ENCODE assay signal across 9 mouse cellular contexts in the genomic region with DNA sequence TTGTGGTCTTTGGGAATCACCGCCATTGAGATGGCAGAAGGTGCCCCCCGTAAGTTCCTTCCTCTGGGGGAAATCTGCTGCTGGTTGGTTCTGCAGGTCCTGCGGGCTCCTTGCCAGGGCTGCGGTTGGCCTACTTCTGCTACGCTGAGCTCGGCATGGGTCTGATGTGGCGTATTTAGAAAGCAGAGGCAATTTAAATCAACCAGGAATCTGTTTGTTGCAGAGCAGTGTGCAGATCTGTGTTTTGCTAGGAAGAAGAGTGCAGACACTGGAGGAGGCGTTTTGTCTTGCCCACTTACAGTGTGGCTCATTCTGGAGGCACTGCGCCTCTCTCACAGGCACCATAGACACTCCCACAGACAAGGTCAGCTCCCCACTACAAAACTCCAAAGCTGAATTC.
DNase-seq lines count a peak whose midpoint lies in the region; ATAC-seq and TF ChIP-seq lines count a peak whose summit lies in the region.
"Had no signal": no experiment of that assay in that cellular context is flagged by ENCODE, and none has a peak within 500 bp of the region (broad histone marks: within the 10 kb centered on the region; RNA-seq: fewer than 3 reads in every experiment).

No protein-coding gene starts in this region.

- no peaks in the 10 kb centered on the region for H3K9me3 ChIP-seq in hindbrain, embryonic 15.5 days
- no peaks in the 10 kb centered on the region for H3K9me3 ChIP-seq in hindbrain, embryonic 12.5 days (replicated peaks)
- no peaks in the 10 kb centered on the region for H3K9me3 ChIP-seq in neural tube, embryonic 15.5 days (replicated peaks)
- H3K9me3 ChIP-seq: liver, embryonic 12.5 days had no signal

- no peak for ATAC-seq in hindbrain, embryonic 15.5 days (ENCODE audit: low FRiP score, low read depth)
- ATAC-seq in hindbrain, embryonic 12.5 days (ENCODE audit: low FRiP score), result no peak
- ATAC-seq in neural tube, embryonic 15.5 days (ENCODE audit: low FRiP score), result no peak
- ATAC-seq: liver, embryonic 12.5 days had no signal

- TF ChIP-seq POLR2A in lung, adult 2 months (IDR thresholded peaks at IDR 0.05; ENCODE audit: borderline replicate concordance, extremely low read depth, low read depth, low read length), result no peak

- H3K27ac ChIP-seq in hindbrain, embryonic 15.5 days (replicated peaks), result peak overlapping the region; percentile 59
- H3K27ac ChIP-seq in hindbrain, embryonic 12.5 days, result no peak overlapping the region
- peak overlapping the region; percentile 54 for H3K27ac ChIP-seq in neural tube, embryonic 15.5 days (replicated peaks)
- H3K27ac ChIP-seq: liver, embryonic 12.5 days had no signal

- 56% methylated on average over 9 of the region's 9 CpGs for WGBS in hindbrain, embryonic 15.5 days
- WGBS in hindbrain, embryonic 12.5 days, result 89% methylated on average over 9 of the region's 9 CpGs
- WGBS in neural tube, embryonic 15.5 days, result 54% methylated on average over 9 of the region's 9 CpGs
- WGBS in lung, adult 2 months, result 75% methylated on average over 9 of the region's 9 CpGs

- intact Hi-C loops in gastrocnemius, postnatal 14 days (cut with DNase I; ENCODE audit: low total_unique reads), result no loop called here

- no peaks in the 10 kb centered on the region for H3K27me3 ChIP-seq in hindbrain, embryonic 15.5 days
- no peaks in the 10 kb centered on the region for H3K27me3 ChIP-seq in hindbrain, embryonic 12.5 days
- no peaks in the 10 kb centered on the region for H3K27me3 ChIP-seq in neural tube, embryonic 15.5 days (replicated peaks)
- H3K27me3 ChIP-seq: liver, embryonic 12.5 days had no signal

- H3K9ac ChIP-seq in hindbrain, embryonic 15.5 days, result no peak overlapping the region
- H3K9ac ChIP-seq in hindbrain, embryonic 12.5 days, result no peak overlapping the region
- H3K9ac ChIP-seq in neural tube, embryonic 15.5 days (replicated peaks), result no peak overlapping the region
- H3K9ac ChIP-seq: liver, embryonic 12.5 days had no signal

- no peaks in the 10 kb centered on the region for H3K36me3 ChIP-seq in hindbrain, embryonic 15.5 days
- 0 out of 2 replicates have a peak, but pooled peaks cover 3% of the 10 kb centered on the region for H3K36me3 ChIP-seq in hindbrain, embryonic 12.5 days
- H3K36me3 ChIP-seq in neural tube, embryonic 15.5 days, result no peaks in the 10 kb centered on the region; the same call in 1 of the 2 replicates
- H3K36me3 ChIP-seq: liver, embryonic 12.5 days had no signal

- H3K4me1 ChIP-seq in hindbrain, embryonic 15.5 days (replicated peaks), result peaks cover 44% of the 10 kb centered on the region
- peaks cover 18% of the 10 kb centered on the region for H3K4me1 ChIP-seq in hindbrain, embryonic 12.5 days
- H3K4me1 ChIP-seq in neural tube, embryonic 15.5 days, result peaks cover 43% of the 10 kb centered on the region
- peaks cover 2% of the 10 kb centered on the region; the same call in 1 of the 2 replicates for H3K4me1 ChIP-seq in lung, adult 2 months (ENCODE audit: control insufficient read depth, insufficient read depth, low read length)
- H3K4me1 ChIP-seq: liver, embryonic 12.5 days had no signal

- no peak overlapping the region for H3K4me2 ChIP-seq in hindbrain, embryonic 15.5 days
- no peak overlapping the region for H3K4me2 ChIP-seq in hindbrain, embryonic 12.5 days (replicated peaks)
- H3K4me2 ChIP-seq in neural tube, embryonic 15.5 days, result no peak overlapping the region
- H3K4me2 ChIP-seq: liver, embryonic 12.5 days had no signal

- no peak overlapping the region for H3K4me3 ChIP-seq in hindbrain, embryonic 15.5 days
- no peak overlapping the region for H3K4me3 ChIP-seq in hindbrain, embryonic 12.5 days
- H3K4me3 ChIP-seq in neural tube, embryonic 15.5 days (replicated peaks), result no peak overlapping the region
- H3K4me3 ChIP-seq in lung, adult 2 months (replicated peaks; ENCODE audit: extremely low read depth, low read depth, low read length), result no peak overlapping the region
- H3K4me3 ChIP-seq: liver, embryonic 12.5 days had no signal

- peak; percentile 89 for DNase-seq in Muller cell, postnatal 12 days (ENCODE audit: inconsistent ontology term)
- peak; percentile 70 to 80 for DNase-seq in cerebellum, postnatal 25 days
- DNase-seq in gastrocnemius, postnatal 14 days, result no peak
- DNase-seq in c-Kit-positive CD71-positive TER-119-positive erythroid progenitor cells, embryonic 14.5 days (ENCODE audit: low spot score), result no peak
- no peak for DNase-seq in lung, adult 2 months

- TF ChIP-seq CTCF in lung, adult 2 months (IDR thresholded peaks at IDR 0.05; ENCODE audit: insufficient read depth, low read length), result no peak

Comparison
In these comparisons a context has a peak if more than half of its experiments do, and no peak if none do; other contexts are left out.
1. DNase-seq: peak in Muller cell, postnatal 12 days (single experiment) and cerebellum, postnatal 25 days (2 of 2); none in gastrocnemius, postnatal 14 days (single experiment), c-Kit-positive CD71-positive TER-119-positive erythroid progenitor cells, embryonic 14.5 days (single experiment) and lung, adult 2 months (single experiment).